Mouse (Mus musculus) hindbrain, embryonic 11.5 days (tissue): ENCODE measurements around the gene Fnip2. TPM values are rescaled to one million over a fixed set of nuclear protein-coding genes. Genes with fewer than 3 reads are reported as not detected.
"Not testable (repeated sequence)": the region's sequence is repeated elsewhere in the genome, so short reads cannot be mapped to it uniquely, and the experiment has no call there.

ENCODE experiments used
- ATAC-seq: fragments of 200-750 bp; cut with Nextera tagmentation; 2 replicates; pipeline ENCODE4 v1.8.0; 2017; ENCODE audit warnings: mild to moderate bottlenecking, moderate TSS enrichment, moderate library complexity; ENCODE audit not compliant: low FRiP score
- DNase-seq: peaks from one replicate; pipeline ENCODE4 v3.0.0-alpha.2; 2015; ENCODE audit warnings: low spot score
- H3K27ac ChIP-seq: fragments of 300-500 bp; sonication (generic); 2 replicates; pipeline ENCODE4 v1.5.1; 2014; ENCODE audit warnings: mild to moderate bottlenecking, low read depth, low read length
- H3K27me3 ChIP-seq: fragments of 300-500 bp; sonication (generic); 2 replicates; pipeline ENCODE4 v1.6.1; 2014; ENCODE audit warnings: mild to moderate bottlenecking, low read length, moderate library complexity, mixed read lengths; ENCODE audit not compliant: control insufficient read depth, insufficient read depth
- H3K36me3 ChIP-seq: fragments of 300-500 bp; sonication (generic); 2 replicates; pipeline ENCODE4 v1.6.1; 2014; ENCODE audit warnings: mild to moderate bottlenecking, low read length, moderate library complexity, mixed read lengths; ENCODE audit not compliant: control insufficient read depth, insufficient read depth
- H3K4me1 ChIP-seq: fragments of 300-500 bp; sonication (generic); replicated peaks from 2 replicates; pipeline ENCODE4 v1.6.1; 2014; ENCODE audit warnings: low read length, mixed read lengths; ENCODE audit not compliant: control insufficient read depth, insufficient read depth
- H3K4me2 ChIP-seq: fragments of 300-500 bp; sonication (generic); replicated peaks from 2 replicates; pipeline ENCODE4 v1.6.1; 2014; ENCODE audit warnings: mild to moderate bottlenecking, low read depth, low read length
- H3K4me3 ChIP-seq: fragments of 300-500 bp; sonication (generic); 2 replicates; pipeline ENCODE4 v1.5.1; 2014; ENCODE audit warnings: low read depth, low read length
- H3K9ac ChIP-seq: fragments of 300-500 bp; sonication (generic); 2 replicates; pipeline ENCODE4 v1.6.1; 2014; ENCODE audit warnings: low read depth, low read length
- H3K9me3 ChIP-seq: fragments of 300-500 bp; sonication (generic); 2 replicates; pipeline ENCODE4 v1.6.1; 2016; ENCODE audit warnings: low read length; ENCODE audit not compliant: control insufficient read depth
- WGBS: fragments of 180-500 bp; shearing (Covaris S2); extraction: QIAGEN DNeasy Blood & Tissue Kit; methylation state at CpG from one replicate; pipeline ENCODE4 v1.1.7; 2014; 5-methylcytosine and 5-hydroxymethylcytosine counted together
- polyA plus RNA-seq: library from polyadenylated mRNA; unstranded; fragments of >200 nt; fragmentation: Nextera tagmentation; extraction: Ambion mirVana; gene quantifications from 2 replicates; pipeline ENCODE4 v1.2.1, GENCODE M21; 2014

Fnip2 gene
- polyA plus RNA-seq, 1 experiment from 2014 or later: 7.9 TPM

DNA sequence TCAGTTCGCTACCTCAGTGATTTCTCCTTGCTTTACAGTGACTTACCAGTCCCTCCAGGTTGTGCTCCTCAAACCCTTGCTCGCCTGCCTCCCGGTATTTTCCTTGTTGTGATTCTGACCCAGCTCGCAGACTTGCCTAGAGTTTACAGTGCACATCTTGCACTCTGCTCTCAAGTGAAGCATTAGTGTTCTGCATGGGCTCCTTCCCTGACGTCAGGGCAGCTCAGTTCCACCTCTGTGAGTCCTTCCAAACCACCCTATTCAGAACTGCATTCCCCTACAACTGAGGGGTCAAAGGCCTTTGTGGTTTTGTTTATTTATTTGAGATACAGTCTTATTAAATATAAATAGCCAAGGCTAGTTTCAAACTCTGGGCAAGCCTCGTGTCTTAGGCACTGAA, 10.6 kb upstream of the Fnip2 start:
- 73% methylated on average over 6 of the region's 6 CpGs for WGBS
- ATAC-seq: no peak

DNA sequence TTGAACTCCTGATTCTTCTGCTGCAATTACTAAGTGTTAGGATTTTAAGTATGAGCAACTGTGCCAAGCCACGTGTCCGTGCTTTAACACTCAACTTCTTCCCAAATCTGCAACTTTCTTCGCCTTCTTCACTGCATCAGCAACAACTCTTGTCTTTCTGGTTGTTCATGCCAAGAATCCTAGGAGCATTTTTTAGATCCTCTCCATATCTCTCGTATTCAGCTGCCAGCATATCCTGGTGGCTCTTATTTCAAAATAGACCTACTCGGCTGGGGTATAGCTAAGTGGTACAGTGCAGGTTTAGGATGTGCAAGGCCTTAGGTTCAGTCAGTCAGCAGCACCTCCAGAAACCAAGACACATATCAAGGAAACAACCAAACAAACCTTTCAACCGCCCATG, 10.0 kb upstream of the Fnip2 start:
- ATAC-seq (no peak), DNase-seq (no peak)
- Histone ChIP-seq H3K4me2 (no peak overlapping the region), H3K9me3 (no peaks in the 10 kb centered on the region), H3K9ac (no peak overlapping the region), H3K4me1 (no peaks in the 10 kb centered on the region), H3K4me3 (no peak overlapping the region), H3K27me3 (no peaks in the 10 kb centered on the region), H3K27ac (no peak overlapping the region), H3K36me3 (no peaks in the 10 kb centered on the region)
- 94% methylated on average over 6 of the region's 6 CpGs for WGBS

More for the DNA sequence above, 10.6 kb upstream of the Fnip2 start:
- H3K27me3 ChIP-seq: no peaks in the 10 kb centered on the region
- H3K4me2 ChIP-seq: no peak overlapping the region
- no peaks in the 10 kb centered on the region for H3K36me3 ChIP-seq
- H3K9me3 ChIP-seq: no peaks in the 10 kb centered on the region
- no peak overlapping the region for H3K9ac ChIP-seq
- H3K27ac ChIP-seq: no peak overlapping the region
- H3K4me1 ChIP-seq: no peaks in the 10 kb centered on the region
- no peak for DNase-seq
- H3K4me3 ChIP-seq: no peak overlapping the region

DNA sequence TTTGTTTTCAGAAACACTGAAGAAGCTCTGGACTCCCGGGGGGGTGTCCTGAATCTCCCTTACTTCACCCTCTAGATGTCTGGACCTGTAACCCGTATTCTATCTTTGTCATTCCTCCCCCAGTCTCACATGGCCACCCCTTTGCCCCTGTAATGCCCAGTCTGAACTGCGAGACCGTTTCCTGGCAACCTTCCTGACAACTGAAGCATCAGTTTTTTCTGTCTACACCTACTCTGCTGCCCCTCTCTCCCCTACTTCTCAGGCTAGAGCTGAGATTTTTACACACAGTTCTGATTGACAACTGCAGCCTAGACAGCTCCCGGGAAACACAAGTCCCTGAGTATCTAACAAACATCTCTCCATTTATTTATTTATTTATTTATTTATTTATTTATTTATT, 9.3 kb upstream of the Fnip2 start:
- H3K4me1 ChIP-seq: no peaks in the 10 kb centered on the region
- no peaks in the 10 kb centered on the region for H3K36me3 ChIP-seq
- H3K27me3 ChIP-seq: no peaks in the 10 kb centered on the region
- WGBS: 36% methylated on average over 5 of the region's 5 CpGs
- H3K4me2 ChIP-seq: no peak overlapping the region
- no peak overlapping the region for H3K4me3 ChIP-seq
- DNase-seq (peak; percentile 19), ATAC-seq (peak; percentile 52; the same call in 1 of the 2 replicates)
- H3K9ac ChIP-seq: no peak overlapping the region
- no peaks in the 10 kb centered on the region for H3K9me3 ChIP-seq
- H3K27ac ChIP-seq: no peak overlapping the region

DNA sequence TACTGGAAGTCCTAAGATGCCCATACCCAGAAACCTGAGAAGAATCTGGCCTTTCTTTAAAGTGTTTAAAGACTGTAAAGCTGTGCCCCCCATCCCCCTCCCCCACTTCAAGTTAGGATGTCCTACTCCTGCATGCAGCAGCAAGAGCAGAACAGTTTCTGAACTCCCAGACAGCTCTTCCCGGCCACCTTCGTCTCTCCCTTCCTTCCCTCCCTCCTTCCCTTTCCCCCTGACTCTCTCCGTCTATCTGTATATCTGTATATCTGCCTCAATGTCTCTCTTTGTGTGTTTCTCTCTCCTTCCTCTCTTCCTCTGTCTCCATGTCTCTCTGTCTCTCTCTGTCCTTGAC, 8.8 kb upstream of the Fnip2 start:
- H3K9ac ChIP-seq: no peak overlapping the region
- no peaks in the 10 kb centered on the region for H3K27me3 ChIP-seq
- DNase-seq (no peak), ATAC-seq (no peak)
- H3K9me3 ChIP-seq: no peaks in the 10 kb centered on the region
- H3K27ac ChIP-seq: no peak overlapping the region
- no peak overlapping the region for H3K4me3 ChIP-seq
- no peaks in the 10 kb centered on the region for H3K36me3 ChIP-seq
- WGBS: 22% methylated on average over 3 of the region's 3 CpGs
- no peaks in the 10 kb centered on the region for H3K4me1 ChIP-seq
- no peak overlapping the region for H3K4me2 ChIP-seq

DNA sequence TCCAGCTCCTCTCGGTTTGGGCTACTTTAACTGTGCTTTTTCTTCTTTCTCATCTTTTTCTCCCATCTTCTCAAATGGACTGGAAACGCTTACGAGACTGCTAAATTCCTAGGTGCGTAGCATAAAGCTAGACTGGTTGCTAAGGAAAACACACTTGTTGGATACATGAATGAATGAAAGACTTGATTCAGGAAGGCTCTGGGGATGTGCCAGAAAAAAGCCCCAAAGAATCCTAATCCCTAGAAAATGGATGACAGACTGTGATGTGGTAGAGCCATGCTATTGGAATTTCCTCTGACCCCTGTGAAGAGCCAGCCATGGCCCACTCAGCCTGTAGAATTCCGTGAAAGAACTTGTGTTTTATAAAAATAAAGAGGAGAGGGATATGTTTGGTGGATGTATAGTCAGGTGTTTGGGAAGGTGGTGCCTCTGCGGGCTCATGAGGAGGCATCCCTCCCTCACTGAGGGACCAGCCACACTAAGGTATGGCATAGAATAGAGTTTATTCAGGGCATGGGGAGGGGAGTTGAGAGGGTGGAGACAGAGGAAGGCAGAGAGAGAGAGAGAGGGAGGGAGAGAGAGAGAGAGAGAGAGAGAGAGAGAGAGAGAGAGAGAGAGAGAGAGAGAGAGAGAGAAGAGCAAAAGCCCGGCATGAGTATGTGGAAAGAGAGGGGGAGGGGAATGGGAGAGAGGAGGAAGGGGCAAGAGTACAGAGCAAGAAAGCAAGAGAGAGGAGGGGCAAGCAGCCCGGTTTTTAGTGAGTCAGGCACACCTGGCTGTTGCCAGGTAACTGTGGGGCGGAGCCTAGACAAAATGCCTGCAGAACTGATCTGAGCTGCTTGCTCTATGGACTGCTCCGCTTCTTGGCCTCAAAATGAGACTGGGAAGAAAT, 8.2 kb upstream of the Fnip2 start:
- H3K36me3 ChIP-seq: no peaks in the 10 kb centered on the region

DNA sequence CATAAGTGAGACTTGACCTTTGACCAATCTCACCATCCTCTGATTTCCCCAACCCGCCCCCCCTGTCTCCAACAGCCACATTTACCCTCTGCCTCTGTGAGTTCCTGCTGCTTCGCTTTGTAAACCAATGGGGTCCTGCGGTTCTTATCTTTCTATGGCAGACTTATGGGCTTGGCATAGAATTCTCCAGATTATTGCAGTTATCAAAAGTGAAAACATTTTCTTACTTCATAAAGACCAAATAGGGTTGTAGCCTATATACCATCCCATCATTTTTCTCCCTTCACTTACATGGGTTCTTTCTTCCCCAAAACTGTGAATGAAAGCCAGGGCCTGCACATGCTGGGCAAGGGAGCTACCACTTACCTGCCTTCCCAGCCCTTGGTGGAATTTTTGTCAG, 6.7 kb upstream of the Fnip2 start:
- Histone ChIP-seq H3K9ac (no peak overlapping the region), H3K4me1 (no peaks in the 10 kb centered on the region), H3K4me2 (no peak overlapping the region), H3K27me3 (no peaks in the 10 kb centered on the region), H3K36me3 (no peaks in the 10 kb centered on the region), H3K27ac (no peak overlapping the region), H3K9me3 (no peaks in the 10 kb centered on the region), H3K4me3 (no peak overlapping the region)
- no peak for ATAC-seq
- no peak for DNase-seq
- 76% methylated on average over 3 of the region's 3 CpGs for WGBS

More for the DNA sequence above, 8.2 kb upstream of the Fnip2 start:
- Histone ChIP-seq H3K4me3 (no peak overlapping the region), H3K27me3 (no peaks in the 10 kb centered on the region), H3K9me3 (no peaks in the 10 kb centered on the region), H3K4me1 (no peaks in the 10 kb centered on the region), H3K9ac (no peak overlapping the region), H3K4me2 (no peak overlapping the region), H3K27ac (no peak overlapping the region)
- DNase-seq (peak; percentile 22), ATAC-seq (no peak)
- WGBS: 42% methylated on average over 10 of the region's 10 CpGs

DNA sequence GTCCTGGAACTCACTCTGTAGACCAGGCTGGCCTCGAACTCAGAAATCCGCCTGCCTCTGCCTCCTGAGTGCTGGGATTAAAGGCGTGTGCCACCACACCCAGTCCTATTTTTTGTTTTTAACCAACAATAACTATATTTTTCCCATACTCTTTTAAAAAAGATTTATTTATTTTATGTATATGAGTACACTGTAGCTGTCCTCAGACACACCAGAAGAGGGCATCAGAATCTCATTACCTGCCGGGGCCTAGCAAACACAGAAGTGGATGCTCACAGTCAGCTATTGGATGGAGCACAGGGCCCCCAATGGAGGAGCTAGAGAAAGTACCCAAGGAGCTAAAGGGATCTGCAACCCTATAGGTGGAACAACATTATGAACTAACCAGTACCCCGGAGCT, 5.8 kb upstream of the Fnip2 start:
- not testable (repeated sequence) for ATAC-seq, H3K36me3 ChIP-seq, H3K4me3 ChIP-seq, H3K27me3 ChIP-seq, H3K4me1 ChIP-seq, H3K9me3 ChIP-seq, H3K9ac ChIP-seq, H3K27ac ChIP-seq, H3K4me2 ChIP-seq, DNase-seq
- 93% methylated on average over 4 of the region's 5 CpGs for WGBS

DNA sequence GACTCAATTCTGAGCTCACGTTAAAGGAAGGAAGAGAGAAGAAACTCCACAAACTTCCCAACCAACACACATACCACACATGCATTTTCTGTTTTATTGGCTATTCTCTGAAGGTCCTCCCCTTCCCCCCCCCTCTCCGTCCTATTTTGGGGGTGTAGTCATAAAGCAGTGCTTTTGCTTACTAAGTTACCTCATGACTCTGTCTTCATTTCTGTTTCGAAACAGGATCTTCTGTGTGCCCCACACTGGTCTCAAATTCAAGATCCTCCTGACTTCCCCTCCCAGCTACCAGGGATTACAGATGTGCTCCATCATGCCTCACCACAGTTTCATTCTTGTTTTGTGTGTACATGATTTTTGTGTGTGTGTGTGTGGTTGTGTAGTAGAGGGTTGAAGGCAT, 4.8 kb upstream of the Fnip2 start:
- H3K9me3 ChIP-seq: no peaks in the 10 kb centered on the region
- 78% methylated on average over 3 of the region's 3 CpGs for WGBS
- DNase-seq (no peak), ATAC-seq (no peak)
- no peak overlapping the region for H3K9ac ChIP-seq
- H3K27me3 ChIP-seq: no peaks in the 10 kb centered on the region
- H3K27ac ChIP-seq: no peak overlapping the region
- no peak overlapping the region for H3K4me3 ChIP-seq
- no peaks in the 10 kb centered on the region for H3K4me1 ChIP-seq
- H3K36me3 ChIP-seq: no peaks in the 10 kb centered on the region
- H3K4me2 ChIP-seq: no peak overlapping the region

DNA sequence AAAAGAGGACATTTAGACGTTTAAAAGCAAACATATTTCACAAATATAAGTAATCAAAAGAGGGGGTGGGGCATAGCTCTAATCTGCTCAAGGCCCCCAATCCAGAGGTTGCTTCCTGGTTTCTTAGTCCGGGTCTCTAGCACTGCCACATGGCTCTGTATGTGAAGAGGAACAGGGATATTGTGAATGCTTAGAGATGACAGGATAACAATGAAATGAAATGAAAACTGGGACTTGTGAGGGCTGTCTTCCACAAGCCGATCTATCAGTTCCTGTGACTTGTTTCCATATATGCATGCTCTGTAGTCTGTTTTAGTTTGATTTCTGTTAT, 1.7 kb upstream of the Fnip2 start:
- Histone ChIP-seq H3K4me2 (no peak overlapping the region), H3K27ac (no peak overlapping the region), H3K9ac (no peak overlapping the region), H3K4me3 (no peak overlapping the region), H3K4me1 (0 out of 2 replicates have a peak, but pooled peaks cover 2% of the 10 kb centered on the region), H3K36me3 (no peaks in the 10 kb centered on the region), H3K9me3 (no peaks in the 10 kb centered on the region), H3K27me3 (no peaks in the 10 kb centered on the region)
- ATAC-seq (no peak), DNase-seq (no peak)
- WGBS: 92% methylated on average over 3 of the region's 3 CpGs
